Mouse (Mus musculus): ENCODE measurements around the gene Csf3r.
A peak's percentile ranks its signal among the peaks of the same experiment; 100 is the strongest.

Csf3r gene

GRCm38 (mm10) chr4:126057207-126058133 lies 33.1 kb downstream of the Csf3r start:
- DNase-seq (ENCODE audit: low read depth), result peak; percentile 28

- peak; percentile 91 for DNase-seq (ENCODE audit: low read depth)
Observed at GRCm38 (mm10) chr4:126058134-126058996, 34.0 kb downstream of the Csf3r start, which contains the start of gene Oscp1. Gene Oscp1, plus strand, starts transcription at chr4:126058565.

- DNase-seq (ENCODE audit: low read depth), result no peak
Observed at GRCm38 (mm10) chr4:126058997-126059362, 34.6 kb downstream of the Csf3r start.

- peak; percentile 29 for DNase-seq (ENCODE audit: low read depth)
Observed at GRCm38 (mm10) chr4:126062856-126063255, 38.5 kb downstream of the Csf3r start.

GRCm38 (mm10) chr4:126065241-126065640 lies 40.9 kb downstream of the Csf3r start:
- DNase-seq (ENCODE audit: low read depth), result no peak

GRCm38 (mm10) chr4:126067401-126068077 lies 43.2 kb downstream of the Csf3r start:
- no peak for DNase-seq (ENCODE audit: low read depth)

- DNase-seq (ENCODE audit: low read depth), result no peak
Observed at GRCm38 (mm10) chr4:126068842-126069241, 44.5 kb downstream of the Csf3r start.

GRCm38 (mm10) chr4:126077833-126078232 lies 53.5 kb downstream of the Csf3r start:
- no peak for DNase-seq (ENCODE audit: low read depth)

GRCm38 (mm10) chr4:126079266-126079665 lies 54.9 kb downstream of the Csf3r start:
- no peak for DNase-seq (ENCODE audit: low read depth)

GRCm38 (mm10) chr4:126081601-126082000 lies 57.3 kb downstream of the Csf3r start:
- no peak for DNase-seq (ENCODE audit: low read depth)

GRCm38 (mm10) chr4:126083021-126083420 lies 58.7 kb downstream of the Csf3r start:
- no peak for DNase-seq (ENCODE audit: low read depth)

GRCm38 (mm10) chr4:126084382-126084781 lies 60.0 kb downstream of the Csf3r start:
- DNase-seq (ENCODE audit: low read depth), result no peak

- DNase-seq (ENCODE audit: low read depth), result peak; percentile 73
Observed at GRCm38 (mm10) chr4:126085996-126086576, 61.7 kb downstream of the Csf3r start.

GRCm38 (mm10) chr4:126090101-126090847 lies 65.9 kb downstream of the Csf3r start:
- DNase-seq (ENCODE audit: low read depth), result no peak

GRCm38 (mm10) chr4:126090848-126091124 lies 66.4 kb downstream of the Csf3r start:
- no peak for DNase-seq (ENCODE audit: low read depth)

GRCm38 (mm10) chr4:126091873-126092272 lies 67.5 kb downstream of the Csf3r start:
- no peak for DNase-seq (ENCODE audit: low read depth)
